Mouse (Mus musculus): Measurements from ENCODE around the gene Cxcl15. TPM values are rescaled to one million over a fixed set of nuclear protein-coding genes. Genes with fewer than 3 reads are reported as not detected.

The Cxcl15 gene
- polyA plus RNA-seq (2014; fragmentation: Nextera tagmentation; extraction: Ambion mirVana): not detected in 2 replicates

DNA sequence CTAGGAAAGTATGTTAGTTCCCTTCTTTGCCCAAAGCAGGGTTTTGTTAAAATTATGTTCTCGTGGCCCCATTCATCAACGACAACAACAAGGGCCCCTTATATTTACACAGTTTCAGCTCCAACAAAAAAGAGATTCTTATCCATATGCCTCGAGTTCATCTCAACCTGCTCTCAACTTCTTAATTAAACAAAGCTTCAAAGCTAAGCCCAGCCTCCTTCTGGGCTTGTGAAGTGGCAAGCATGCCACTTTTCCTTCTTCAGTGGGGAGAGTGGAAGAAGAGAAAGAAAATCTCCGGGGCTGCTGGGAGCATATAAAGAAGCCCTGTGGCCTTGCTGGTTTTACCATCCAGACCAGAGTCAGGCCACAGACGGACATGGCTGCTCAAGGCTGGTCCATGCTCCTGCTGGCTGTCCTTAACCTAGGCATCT is at the start of gene Cxcl15:
TSS of gene Cxcl15 (plus strand) at position 340 of the 431 bp plus-strand sequence.
- WGBS: 60% methylated on average over 5 of the region's 5 CpGs
- H3K27ac ChIP-seq (ENCODE audit: low read depth, low read length): no peak within 1 kb of the TSS
- H3K27me3 ChIP-seq (replicated peaks; ENCODE audit: control insufficient read depth, insufficient read depth, low read length): no peaks in the 10 kb centered on the region
- H3K4me2 ChIP-seq (ENCODE audit: low read length): no peak within 1 kb of the TSS
- H3K9me3 ChIP-seq (replicated peaks; ENCODE audit: control insufficient read depth, low read length): no peaks in the 10 kb centered on the region
- DNase-seq (ENCODE audit: low spot score) (no peak), ATAC-seq (no peak)
- H3K36me3 ChIP-seq (ENCODE audit: control insufficient read depth, insufficient read depth, low read length): no peaks in the 10 kb centered on the region
- no peaks in the 10 kb centered on the region for H3K4me1 ChIP-seq (ENCODE audit: control insufficient read depth, insufficient read depth, low read length)
- no peak within 1 kb of the TSS for H3K9ac ChIP-seq (ENCODE audit: low read length)
- no peak within 1 kb of the TSS for H3K4me3 ChIP-seq (ENCODE audit: low read depth, low read length)

DNA sequence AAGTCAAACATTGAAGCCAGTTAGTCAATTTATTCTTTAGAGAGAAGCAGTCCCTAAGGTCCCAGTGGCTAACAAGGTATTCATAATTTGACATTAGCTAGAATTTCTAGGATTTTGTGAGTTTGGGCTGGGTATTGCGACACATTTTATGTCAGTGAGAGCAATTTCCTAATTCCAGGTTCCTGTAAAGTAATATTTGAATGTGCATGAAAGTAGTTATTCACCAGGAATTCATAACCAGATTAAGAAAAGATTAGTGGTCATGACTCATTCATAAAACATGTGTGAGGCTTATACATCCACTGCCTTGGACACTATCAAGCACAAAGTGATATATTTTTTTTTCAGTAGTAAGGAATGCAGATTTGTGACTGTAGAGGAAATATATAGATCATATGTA is 40.4 kb upstream of the Cxcl15 start:
- Histone ChIP-seq H3K27ac (ENCODE audit: low read depth, low read length) (no peak overlapping the region), H3K4me1 (ENCODE audit: control insufficient read depth, insufficient read depth, low read length) (peaks cover 6% of the 10 kb centered on the region; the same call in 1 of the 2 replicates), H3K4me3 (ENCODE audit: low read depth, low read length) (no peak overlapping the region), H3K4me2 (ENCODE audit: low read length) (no peak overlapping the region), H3K36me3 (ENCODE audit: control insufficient read depth, insufficient read depth, low read length) (no peaks in the 10 kb centered on the region), H3K9ac (ENCODE audit: low read length) (no peak overlapping the region), H3K27me3 (replicated peaks; ENCODE audit: control insufficient read depth, insufficient read depth, low read length) (peaks cover 2% of the 10 kb centered on the region; the same call in 1 of the 2 replicates), H3K9me3 (replicated peaks; ENCODE audit: control insufficient read depth, low read length) (no peaks in the 10 kb centered on the region)
- 93% methylated on average over 1 of the region's 1 CpGs for WGBS
- DNase-seq (ENCODE audit: low spot score) (no peak), ATAC-seq (no peak)

DNA sequence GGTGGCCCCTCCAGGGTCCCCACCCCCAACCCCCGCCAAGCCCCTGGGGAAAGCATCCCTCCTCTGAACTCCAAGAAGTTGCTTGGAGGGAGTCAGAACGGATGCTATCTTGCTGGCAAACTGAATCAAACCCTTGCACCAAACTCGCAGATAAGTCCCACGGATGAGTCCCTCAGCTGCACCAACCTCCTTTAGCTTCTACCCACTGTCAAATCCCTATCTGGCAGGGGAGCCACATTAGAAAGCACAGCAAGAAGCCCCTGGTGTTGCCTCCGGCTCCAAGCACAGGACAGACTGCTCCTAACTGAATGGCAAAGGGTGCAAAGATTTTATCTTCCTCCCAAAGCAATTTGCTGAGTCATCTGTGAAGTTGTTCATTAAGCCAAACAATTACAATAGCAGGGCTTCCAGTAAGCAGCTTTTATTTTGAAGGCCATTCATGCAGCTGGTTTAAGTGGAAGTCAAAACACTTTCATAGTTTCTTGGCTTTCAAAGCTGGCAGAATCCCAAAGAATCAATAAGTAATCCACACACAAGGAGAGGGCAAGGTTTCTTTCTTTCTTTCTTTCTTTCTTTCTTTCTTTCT is 36.2 kb upstream of the Cxcl15 start:
- ATAC-seq (no peak), DNase-seq (ENCODE audit: low spot score) (peak; percentile 50)
- no peak overlapping the region for H3K27ac ChIP-seq (ENCODE audit: low read depth, low read length)
- peaks cover 12% of the 10 kb centered on the region; the same call in 1 of the 2 replicates for H3K27me3 ChIP-seq (replicated peaks; ENCODE audit: control insufficient read depth, insufficient read depth, low read length)
- no peak overlapping the region for H3K4me3 ChIP-seq (ENCODE audit: low read depth, low read length)
- H3K4me2 ChIP-seq (ENCODE audit: low read length): no peak overlapping the region
- WGBS: 31% methylated on average over 5 of the region's 5 CpGs
- no peak overlapping the region for H3K9ac ChIP-seq (ENCODE audit: low read length)
- H3K4me1 ChIP-seq (ENCODE audit: control insufficient read depth, insufficient read depth, low read length): peaks cover 8% of the 10 kb centered on the region; the same call in 1 of the 2 replicates
- H3K36me3 ChIP-seq (ENCODE audit: control insufficient read depth, insufficient read depth, low read length): no peaks in the 10 kb centered on the region
- no peaks in the 10 kb centered on the region for H3K9me3 ChIP-seq (replicated peaks; ENCODE audit: control insufficient read depth, low read length)

DNA sequence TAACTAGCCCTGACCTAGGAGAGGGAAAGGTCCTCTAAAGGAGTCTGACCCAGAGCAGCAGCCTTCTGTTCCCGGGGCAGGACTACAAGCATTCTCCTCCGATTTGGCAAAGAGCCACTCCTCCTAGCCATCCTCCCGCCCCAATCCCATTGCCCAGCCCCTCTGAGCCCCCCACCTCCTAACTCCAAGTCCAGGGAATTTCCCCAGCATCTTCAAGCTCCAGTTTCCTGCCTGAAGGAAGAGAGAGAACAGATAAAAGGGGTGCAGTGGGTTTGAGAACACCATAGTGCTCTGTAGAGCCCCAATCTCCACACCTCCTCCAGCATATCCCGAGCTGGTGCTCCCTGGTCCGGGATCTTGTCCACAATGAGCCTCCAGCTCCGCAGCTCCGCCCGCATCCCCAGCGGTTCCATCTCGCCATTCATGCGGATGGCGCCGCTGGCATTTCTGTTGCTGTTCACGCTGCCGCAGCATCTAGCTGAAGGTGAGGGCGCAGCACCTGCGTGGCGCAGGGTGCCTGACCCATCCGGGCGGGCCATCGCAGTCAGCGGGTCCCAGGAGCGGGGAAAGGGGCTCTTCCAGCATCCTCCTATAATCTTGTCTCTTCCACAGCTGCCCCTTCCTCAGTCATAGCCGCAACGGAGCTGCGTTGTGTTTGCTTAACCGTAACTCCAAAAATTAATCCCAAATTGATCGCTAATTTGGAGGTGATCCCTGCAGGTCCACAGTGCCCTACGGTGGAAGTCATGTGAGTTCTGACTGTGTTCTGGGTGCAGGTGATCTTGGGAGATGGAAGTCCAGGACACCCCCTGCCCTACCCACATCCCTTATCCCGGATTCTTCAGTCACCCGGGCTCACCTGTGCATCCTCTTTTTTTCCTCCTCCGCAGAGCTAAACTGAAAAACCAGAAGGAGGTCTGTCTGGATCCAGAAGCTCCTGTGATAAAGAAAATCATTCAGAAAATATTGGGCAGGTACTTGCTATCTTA is 35.0 kb upstream of the Cxcl15 start, which contains the start of gene Cxcl5:
TSS of gene Cxcl5 (plus strand) at position 284 of the 989 bp plus-strand sequence.
- H3K9me3 ChIP-seq (replicated peaks; ENCODE audit: control insufficient read depth, low read length): no peaks in the 10 kb centered on the region
- no peak within 1 kb of the TSS for H3K27ac ChIP-seq (ENCODE audit: low read depth, low read length)
- WGBS: 3% methylated on average over 32 of the region's 32 CpGs
- peaks cover 8% of the 10 kb centered on the region; the same call in 1 of the 2 replicates for H3K4me1 ChIP-seq (ENCODE audit: control insufficient read depth, insufficient read depth, low read length)
- ATAC-seq (peak; percentile 69), DNase-seq (ENCODE audit: low spot score) (peak; percentile 45)
- H3K36me3 ChIP-seq (ENCODE audit: control insufficient read depth, insufficient read depth, low read length): no peaks in the 10 kb centered on the region
- peak within 1 kb of the TSS; percentile 68 for H3K4me2 ChIP-seq (ENCODE audit: low read length)
- H3K27me3 ChIP-seq (replicated peaks; ENCODE audit: control insufficient read depth, insufficient read depth, low read length): peaks cover 12% of the 10 kb centered on the region; the same call in 1 of the 2 replicates
- H3K9ac ChIP-seq (ENCODE audit: low read length): peak within 1 kb of the TSS; percentile 67
- peak within 1 kb of the TSS; percentile 34 for H3K4me3 ChIP-seq (ENCODE audit: low read depth, low read length)

DNA sequence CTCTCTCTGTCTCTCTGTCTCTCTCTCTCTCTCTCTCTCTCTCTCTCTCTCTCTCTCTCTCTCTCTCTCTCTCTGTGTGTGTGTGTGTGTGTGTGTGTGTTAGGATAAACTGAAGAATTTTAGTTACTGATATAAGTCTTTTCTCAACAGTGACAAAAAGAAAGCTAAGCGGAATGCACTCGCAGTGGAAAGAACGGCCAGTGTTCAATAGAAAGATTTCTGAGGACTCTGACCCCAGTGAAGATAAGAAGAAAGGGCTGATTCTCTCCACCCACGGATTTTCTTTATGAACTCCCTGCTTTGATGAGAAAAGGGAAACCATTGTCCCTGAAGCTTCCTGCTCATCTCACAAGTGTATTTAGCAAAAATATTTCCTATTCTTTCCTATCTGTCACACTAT is 34.0 kb upstream of the Cxcl15 start:
- WGBS: 45% methylated on average over 4 of the region's 4 CpGs
- no peak for ATAC-seq
- H3K9ac ChIP-seq (ENCODE audit: low read length): no peak overlapping the region
- H3K27me3 ChIP-seq (replicated peaks; ENCODE audit: control insufficient read depth, insufficient read depth, low read length): peaks cover 12% of the 10 kb centered on the region; the same call in 1 of the 2 replicates
- no peak overlapping the region for H3K4me3 ChIP-seq (ENCODE audit: low read depth, low read length)
- DNase-seq (ENCODE audit: low spot score): no peak
- H3K9me3 ChIP-seq (replicated peaks; ENCODE audit: control insufficient read depth, low read length): no peaks in the 10 kb centered on the region
- no peak overlapping the region for H3K4me2 ChIP-seq (ENCODE audit: low read length)
- peaks cover 8% of the 10 kb centered on the region; the same call in 1 of the 2 replicates for H3K4me1 ChIP-seq (ENCODE audit: control insufficient read depth, insufficient read depth, low read length)
- H3K36me3 ChIP-seq (ENCODE audit: control insufficient read depth, insufficient read depth, low read length): no peaks in the 10 kb centered on the region
- H3K27ac ChIP-seq (ENCODE audit: low read depth, low read length): no peak overlapping the region

DNA sequence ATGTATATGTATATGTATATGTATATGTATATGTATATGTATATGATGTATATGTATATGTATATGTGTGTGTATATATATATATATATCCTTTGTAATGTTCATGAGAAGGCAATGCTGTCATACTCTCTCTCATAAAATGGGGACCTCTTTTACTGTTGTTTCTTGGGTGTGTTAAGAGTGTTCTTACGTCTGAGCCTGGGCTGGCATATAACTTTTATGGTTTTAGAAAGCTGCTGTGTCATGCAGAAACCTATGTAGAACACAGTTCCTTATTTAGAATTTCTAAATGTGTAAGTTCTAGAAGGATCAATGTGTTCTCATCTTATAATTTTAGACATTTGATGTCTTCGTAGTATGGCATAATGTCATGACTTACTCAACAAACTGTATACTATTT is 33.5 kb upstream of the Cxcl15 start:
- Histone ChIP-seq H3K4me2 (ENCODE audit: low read length) (no peak overlapping the region), H3K9ac (ENCODE audit: low read length) (no peak overlapping the region), H3K27me3 (replicated peaks; ENCODE audit: control insufficient read depth, insufficient read depth, low read length) (peaks cover 12% of the 10 kb centered on the region; the same call in 1 of the 2 replicates), H3K4me3 (ENCODE audit: low read depth, low read length) (no peak overlapping the region), H3K27ac (ENCODE audit: low read depth, low read length) (no peak overlapping the region), H3K36me3 (ENCODE audit: control insufficient read depth, insufficient read depth, low read length) (no peaks in the 10 kb centered on the region), H3K4me1 (ENCODE audit: control insufficient read depth, insufficient read depth, low read length) (peaks cover 8% of the 10 kb centered on the region; the same call in 1 of the 2 replicates), H3K9me3 (replicated peaks; ENCODE audit: control insufficient read depth, low read length) (no peaks in the 10 kb centered on the region)
- 95% methylated on average over 2 of the region's 2 CpGs for WGBS
- ATAC-seq: no peak
- DNase-seq (ENCODE audit: low spot score): no peak

DNA sequence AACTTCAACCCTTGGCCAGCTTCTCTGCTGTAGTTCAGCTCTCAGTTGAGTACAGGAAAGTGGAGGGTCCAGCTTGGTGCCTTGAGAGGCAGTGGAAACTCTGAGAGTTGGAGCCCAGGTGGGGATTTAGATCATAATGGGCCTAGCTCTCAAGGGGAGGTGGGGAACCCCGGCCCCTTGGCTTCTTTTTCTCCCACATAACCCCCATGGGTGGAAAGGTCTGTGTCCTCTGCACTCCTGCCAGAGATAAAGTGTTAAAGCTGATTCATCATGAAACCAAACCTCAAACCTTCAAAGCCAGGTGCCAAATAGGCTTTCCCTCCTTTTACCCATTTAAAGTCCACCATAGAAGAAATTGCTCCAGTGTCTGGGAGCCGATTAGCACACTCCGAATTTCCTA is 32.5 kb upstream of the Cxcl15 start:
- 89% methylated on average over 3 of the region's 3 CpGs for WGBS
- H3K4me2 ChIP-seq (ENCODE audit: low read length): no peak overlapping the region
- DNase-seq (ENCODE audit: low spot score) (no peak), ATAC-seq (no peak)
- H3K36me3 ChIP-seq (ENCODE audit: control insufficient read depth, insufficient read depth, low read length): no peaks in the 10 kb centered on the region
- H3K27me3 ChIP-seq (replicated peaks; ENCODE audit: control insufficient read depth, insufficient read depth, low read length): peaks cover 12% of the 10 kb centered on the region; the same call in 1 of the 2 replicates
- H3K9me3 ChIP-seq (replicated peaks; ENCODE audit: control insufficient read depth, low read length): no peaks in the 10 kb centered on the region
- H3K9ac ChIP-seq (ENCODE audit: low read length): no peak overlapping the region
- peaks cover 6% of the 10 kb centered on the region; the same call in 1 of the 2 replicates for H3K4me1 ChIP-seq (ENCODE audit: control insufficient read depth, insufficient read depth, low read length)
- no peak overlapping the region for H3K4me3 ChIP-seq (ENCODE audit: low read depth, low read length)
- no peak overlapping the region for H3K27ac ChIP-seq (ENCODE audit: low read depth, low read length)

DNA sequence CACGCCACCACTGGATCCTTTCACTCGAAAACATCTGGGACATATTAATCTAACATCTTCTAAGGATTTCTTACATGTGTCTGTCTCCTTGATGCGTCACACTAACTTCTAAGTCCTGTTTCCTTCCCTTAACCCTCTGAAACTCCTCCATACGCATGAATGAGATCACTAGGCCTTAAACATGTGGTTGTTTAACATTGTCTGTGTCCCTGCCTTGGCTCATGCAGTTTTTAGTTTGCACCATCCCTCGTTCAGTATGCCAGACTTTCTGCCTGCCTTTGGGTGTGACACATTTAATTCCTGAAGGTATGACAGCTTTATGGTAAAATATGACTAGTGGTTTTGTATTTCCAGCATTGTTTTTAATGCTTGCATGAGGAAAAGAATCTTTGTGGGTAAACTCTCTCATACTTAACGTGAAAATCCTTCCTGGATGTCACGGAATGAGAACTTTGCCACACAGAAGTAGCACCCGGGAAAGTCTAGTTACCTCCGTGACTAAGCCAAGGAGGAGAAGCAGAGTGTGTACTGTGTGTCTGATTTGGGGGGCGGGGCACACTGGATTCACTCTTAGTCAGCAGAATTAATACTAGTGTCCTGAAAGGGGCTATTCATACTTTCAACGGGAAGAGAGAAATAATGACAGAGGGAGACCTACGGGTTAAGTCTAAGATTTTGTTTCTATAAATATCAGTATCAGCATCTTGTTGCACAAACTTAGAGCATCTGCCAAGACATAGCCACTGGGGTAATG is 30.2 kb upstream of the Cxcl15 start:
- DNase-seq (ENCODE audit: low spot score): no peak
- Histone ChIP-seq H3K27ac (ENCODE audit: low read depth, low read length) (no peak overlapping the region), H3K36me3 (ENCODE audit: control insufficient read depth, insufficient read depth, low read length) (no peaks in the 10 kb centered on the region), H3K4me3 (ENCODE audit: low read depth, low read length) (no peak overlapping the region), H3K4me2 (ENCODE audit: low read length) (no peak overlapping the region), H3K27me3 (replicated peaks; ENCODE audit: control insufficient read depth, insufficient read depth, low read length) (peaks cover 8% of the 10 kb centered on the region; the same call in 1 of the 2 replicates), H3K4me1 (ENCODE audit: control insufficient read depth, insufficient read depth, low read length) (peaks cover under 1% of the 10 kb centered on the region; the same call in 1 of the 2 replicates), H3K9me3 (replicated peaks; ENCODE audit: control insufficient read depth, low read length) (no peaks in the 10 kb centered on the region), H3K9ac (ENCODE audit: low read length) (no peak overlapping the region)
- WGBS: 83% methylated on average over 12 of the region's 12 CpGs
- no peak for ATAC-seq

All from forebrain, embryonic 14.5 days (tissue).